Mouse (Mus musculus): ENCODE measurements around the gene Susd3. TPM values are rescaled to one million over a fixed set of nuclear protein-coding genes. Genes with fewer than 3 reads are reported as not detected.
A peak's percentile ranks its signal among the peaks of the same experiment; 100 is the strongest.

Gene Susd3
- polyA plus RNA-seq, 1 experiment from 2014 or later = 1.6 TPM

GRCm38 (mm10) chr13:49194811-49195210 lies 53.7 kb downstream of the Susd3 start:
- no peak overlapping the region for H3K4me3 ChIP-seq (replicated peaks)
- no peak overlapping the region for H3K9ac ChIP-seq
- no peak overlapping the region for H3K27ac ChIP-seq (replicated peaks)
- peaks cover 36% of the 10 kb centered on the region for H3K4me1 ChIP-seq (replicated peaks)
- no peak overlapping the region for H3K4me2 ChIP-seq
- 78% methylated on average over 13 of the region's 13 CpGs for WGBS (ENCODE audit: insufficient replicate concordance)
- peaks cover 19% of the 10 kb centered on the region for H3K36me3 ChIP-seq (replicated peaks)
- H3K9me3 ChIP-seq (replicated peaks) = no peaks in the 10 kb centered on the region
- no peak for ATAC-seq (ENCODE audit: insufficient read depth)
- no peaks in the 10 kb centered on the region for H3K27me3 ChIP-seq

GRCm38 (mm10) chr13:49193650-49194049 lies 54.9 kb downstream of the Susd3 start:
- no peak overlapping the region for H3K4me2 ChIP-seq
- H3K27ac ChIP-seq (replicated peaks) = no peak overlapping the region
- no peak for ATAC-seq (ENCODE audit: insufficient read depth)
- no peaks in the 10 kb centered on the region for H3K27me3 ChIP-seq
- peaks cover 47% of the 10 kb centered on the region for H3K4me1 ChIP-seq (replicated peaks)
- H3K36me3 ChIP-seq (replicated peaks) = peaks cover 19% of the 10 kb centered on the region
- no peak overlapping the region for H3K4me3 ChIP-seq (replicated peaks)
- H3K9ac ChIP-seq = no peak overlapping the region
- 81% methylated on average over 17 of the region's 17 CpGs for WGBS (ENCODE audit: insufficient replicate concordance)
- H3K9me3 ChIP-seq (replicated peaks) = no peaks in the 10 kb centered on the region

- H3K9me3 ChIP-seq (replicated peaks) = no peaks in the 10 kb centered on the region
- ATAC-seq (ENCODE audit: insufficient read depth) = no peak
- no peak overlapping the region for H3K4me3 ChIP-seq (replicated peaks)
- H3K36me3 ChIP-seq (replicated peaks) = peaks cover 13% of the 10 kb centered on the region
- H3K9ac ChIP-seq = no peak overlapping the region
- 0 out of 2 replicates have a peak overlapping the region, but pooled peaks have one; percentile 26 for H3K27ac ChIP-seq (replicated peaks)
- no peaks in the 10 kb centered on the region for H3K27me3 ChIP-seq
- WGBS (ENCODE audit: insufficient replicate concordance) = 61% methylated on average over 16 of the region's 16 CpGs
- H3K4me1 ChIP-seq (replicated peaks) = peaks cover 60% of the 10 kb centered on the region
- no peak overlapping the region for H3K4me2 ChIP-seq
These were observed 56.2 kb downstream of the Susd3 start for GRCm38 (mm10) chr13:49192156-49192855.

DNA sequence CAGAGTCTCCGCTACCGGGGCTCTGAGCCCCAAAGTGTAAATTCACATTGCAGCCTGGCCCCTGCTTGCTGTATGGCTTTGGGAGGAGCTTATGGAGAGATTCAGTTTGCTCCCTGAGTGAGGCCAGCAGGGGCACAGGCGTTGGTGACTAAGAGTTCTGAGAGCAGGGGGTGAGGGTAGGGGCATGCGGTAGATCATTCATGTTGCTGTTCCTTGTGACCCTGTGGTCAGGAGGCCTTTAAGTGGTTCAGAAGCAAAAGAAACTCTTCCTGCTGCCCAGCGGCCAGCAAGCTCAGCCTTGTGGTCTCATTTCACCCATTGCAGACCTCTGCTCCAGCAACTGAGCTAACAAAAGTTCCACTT lies 56.9 kb downstream of the Susd3 start:
- Histone ChIP-seq H3K27me3 (no peaks in the 10 kb centered on the region), H3K9ac (no peak overlapping the region), H3K4me2 (no peak overlapping the region), H3K4me3 (replicated peaks) (no peak overlapping the region), H3K36me3 (replicated peaks) (peaks cover 13% of the 10 kb centered on the region), H3K27ac (replicated peaks) (peak overlapping the region; percentile 26; the same call in 1 of the 2 replicates), H3K9me3 (replicated peaks) (no peaks in the 10 kb centered on the region), H3K4me1 (replicated peaks) (peaks cover 65% of the 10 kb centered on the region)
- ATAC-seq (ENCODE audit: insufficient read depth) = no peak
- 25% methylated on average over 5 of the region's 5 CpGs for WGBS (ENCODE audit: insufficient replicate concordance)

GRCm38 (mm10) chr13:49190876-49191672 lies 57.4 kb downstream of the Susd3 start:
- Histone ChIP-seq H3K27me3 (no peaks in the 10 kb centered on the region), H3K4me3 (replicated peaks) (no peak overlapping the region), H3K9me3 (replicated peaks) (no peaks in the 10 kb centered on the region), H3K27ac (replicated peaks) (peak overlapping the region; percentile 56; the same call in 1 of the 2 replicates), H3K4me1 (replicated peaks) (peaks cover 65% of the 10 kb centered on the region), H3K4me2 (peak overlapping the region; percentile 3; the same call in 1 of the 2 replicates), H3K9ac (no peak overlapping the region), H3K36me3 (replicated peaks) (peaks cover 9% of the 10 kb centered on the region)
- WGBS (ENCODE audit: insufficient replicate concordance) = 47% methylated on average over 7 of the region's 7 CpGs
- ATAC-seq (ENCODE audit: insufficient read depth) = no peak

- Histone ChIP-seq H3K4me3 (replicated peaks) (no peak overlapping the region), H3K4me1 (replicated peaks) (peaks cover 61% of the 10 kb centered on the region), H3K9me3 (replicated peaks) (no peaks in the 10 kb centered on the region), H3K4me2 (peak overlapping the region; percentile 20), H3K9ac (no peak overlapping the region), H3K27ac (replicated peaks) (peak overlapping the region; percentile 57), H3K36me3 (replicated peaks) (peaks cover 1% of the 10 kb centered on the region; the same call in 1 of the 2 replicates), H3K27me3 (no peaks in the 10 kb centered on the region)
- 33% methylated on average over 12 of the region's 12 CpGs for whole genome bisulfite sequencing (ENCODE audit: insufficient replicate concordance)
- ATAC-seq (ENCODE audit: insufficient read depth) = no peak
These were observed 58.3 kb downstream of the Susd3 start for GRCm38 (mm10) chr13:49189970-49190870.

GRCm38 (mm10) chr13:49188966-49189360 lies 59.5 kb downstream of the Susd3 start:
- peak overlapping the region; percentile 78; the same call in 1 of the 2 replicates for H3K4me3 ChIP-seq (replicated peaks)
- H3K27me3 ChIP-seq = no peaks in the 10 kb centered on the region
- no peak overlapping the region; the same call in 1 of the 2 replicates for H3K9ac ChIP-seq
- H3K4me1 ChIP-seq (replicated peaks) = peaks cover 61% of the 10 kb centered on the region
- no peaks in the 10 kb centered on the region for H3K9me3 ChIP-seq (replicated peaks)
- H3K4me2 ChIP-seq = peak overlapping the region; percentile 99
- peak overlapping the region; percentile 86; the same call in 1 of the 2 replicates for H3K27ac ChIP-seq (replicated peaks)
- WGBS (ENCODE audit: insufficient replicate concordance) = 51% methylated on average over 2 of the region's 2 CpGs
- no peaks in the 10 kb centered on the region for H3K36me3 ChIP-seq (replicated peaks)
- ATAC-seq (ENCODE audit: insufficient read depth) = no peak

GRCm38 (mm10) chr13:49188219-49188965 lies 60.1 kb downstream of the Susd3 start:
- 16% methylated on average over 15 of the region's 15 CpGs for WGBS (ENCODE audit: insufficient replicate concordance)
- H3K27me3 ChIP-seq = no peaks in the 10 kb centered on the region
- H3K4me2 ChIP-seq = peak overlapping the region; percentile 99
- peak overlapping the region; percentile 78 for H3K4me3 ChIP-seq (replicated peaks)
- H3K9me3 ChIP-seq (replicated peaks) = no peaks in the 10 kb centered on the region
- H3K4me1 ChIP-seq (replicated peaks) = peaks cover 66% of the 10 kb centered on the region
- H3K36me3 ChIP-seq (replicated peaks) = no peaks in the 10 kb centered on the region
- no peak for ATAC-seq (ENCODE audit: insufficient read depth)
- H3K27ac ChIP-seq (replicated peaks) = peak overlapping the region; percentile 86
- H3K9ac ChIP-seq = peak overlapping the region; percentile 72

- Histone ChIP-seq H3K9me3 (replicated peaks) (no peaks in the 10 kb centered on the region), H3K4me2 (peak within 1 kb of the TSS; percentile 99), H3K4me1 (replicated peaks) (peaks cover 64% of the 10 kb centered on the region), H3K27ac (replicated peaks) (peak within 1 kb of the TSS; percentile 86), H3K4me3 (replicated peaks) (peak within 1 kb of the TSS; percentile 78), H3K36me3 (replicated peaks) (no peaks in the 10 kb centered on the region), H3K27me3 (no peaks in the 10 kb centered on the region), H3K9ac (peak within 1 kb of the TSS; percentile 72)
- 1% methylated on average over 87 of the region's 87 CpGs for WGBS (ENCODE audit: insufficient replicate concordance)
- peak; percentile 86 for ATAC-seq (ENCODE audit: insufficient read depth)
These were observed 61.0 kb downstream of the Susd3 start, which contains the start of gene Ninj1 for GRCm38 (mm10) chr13:49187288-49188218. TSS of gene Ninj1 (plus strand) at chr13:49187485.

All from liver, embryonic 15.5 days (tissue).